Mouse (Mus musculus): ENCODE measurements around the gene Pole3.

GRCm38 (mm10) chr4:62527655-62528054, 2.8 kb upstream of the Pole3 start:
- TF ChIP-seq CTCF (IDR thresholded peaks at IDR 0.05; ENCODE audit: borderline replicate concordance, extremely low read depth, insufficient read depth, insufficient read length): no peak
- TF ChIP-seq POLR2A (IDR thresholded peaks at IDR 0.05; ENCODE audit: borderline replicate concordance, extremely low read depth, insufficient read depth, insufficient read length, poor library complexity, severe bottlenecking): no peak

All from brain, embryonic 14.5 days (tissue).